Mouse (Mus musculus) thymus, adult 2 months (tissue): Measurements from ENCODE around the gene Ezr.

ENCODE experiments used
- CTCF ChIP-seq: fragments of 200-500 bp; IDR thresholded peaks from 2 replicates; pipeline ENCODE4 v1.5.1; 2012; ENCODE audit warnings: mild to moderate bottlenecking, control low read depth, low read length, moderate library complexity, borderline replicate concordance; ENCODE audit not compliant: control insufficient read depth, poor library complexity, insufficient read depth; ENCODE audit errors: extremely low read depth
- POLR2A ChIP-seq: fragments of 200-500 bp; IDR thresholded peaks from 2 replicates; pipeline ENCODE4 v1.6.1; 2012; ENCODE audit warnings: mild to moderate bottlenecking, low read length, control low read depth, moderate library complexity; ENCODE audit not compliant: control insufficient read depth, poor library complexity, insufficient read depth; ENCODE audit errors: extremely low read depth

GRCm38 (mm10) chr17:6733322-6733875 lies 49.2 kb downstream of the Ezr start:
- TF ChIP-seq CTCF, result no peak
- TF ChIP-seq POLR2A, result no peak
